Mouse (Mus musculus): ENCODE measurements around the gene Ndrg2. TPM values are rescaled to one million over a fixed set of nuclear protein-coding genes. Genes with fewer than 3 reads are reported as not detected.
A peak's percentile ranks its signal among the peaks of the same experiment; 100 is the strongest.

Ndrg2 gene
- polyA plus RNA-seq, 1 experiment from 2014 or later, result 92.7 TPM

GRCm38 (mm10) chr14:51904706-51905105 is 9.3 kb downstream of the Ndrg2 start:
- no peaks in the 10 kb centered on the region for H3K9me3 ChIP-seq
- H3K27me3 ChIP-seq (ENCODE audit: insufficient read depth, poor library complexity, severe bottlenecking), result peaks cover 4% of the 10 kb centered on the region; the same call in 1 of the 2 replicates
- 70% methylated on average over 7 of the region's 7 CpGs for whole genome bisulfite sequencing
- H3K27ac ChIP-seq, result no peak overlapping the region
- H3K4me1 ChIP-seq, result peaks cover 30% of the 10 kb centered on the region
- H3K36me3 ChIP-seq, result peaks cover 39% of the 10 kb centered on the region
- DNase-seq (ENCODE audit: low spot score), result no peak
- H3K4me3 ChIP-seq, result no peak overlapping the region

GRCm38 (mm10) chr14:51903782-51904181 is 10.2 kb downstream of the Ndrg2 start:
- peaks cover 29% of the 10 kb centered on the region for H3K36me3 ChIP-seq
- DNase-seq (ENCODE audit: low spot score), result no peak
- no peak overlapping the region for H3K4me3 ChIP-seq
- H3K9me3 ChIP-seq, result no peaks in the 10 kb centered on the region
- WGBS, result 86% methylated on average over 9 of the region's 9 CpGs
- H3K4me1 ChIP-seq, result peaks cover 30% of the 10 kb centered on the region
- H3K27me3 ChIP-seq (ENCODE audit: insufficient read depth, poor library complexity, severe bottlenecking), result peaks cover 4% of the 10 kb centered on the region; the same call in 1 of the 2 replicates
- H3K27ac ChIP-seq, result 0 out of 2 replicates have a peak overlapping the region, but pooled peaks have one; percentile 38

- 50% methylated on average over 9 of the region's 9 CpGs for WGBS
These were observed 10.9 kb downstream of the Ndrg2 start for GRCm38 (mm10) chr14:51902806-51903710.

GRCm38 (mm10) chr14:51899351-51899750 is 14.6 kb downstream of the Ndrg2 start:
- WGBS, result 90% methylated on average over 1 of the region's 1 CpGs
- H3K4me1 ChIP-seq, result peaks cover 10% of the 10 kb centered on the region
- H3K36me3 ChIP-seq, result no peaks in the 10 kb centered on the region
- no peak overlapping the region for H3K27ac ChIP-seq
- H3K4me3 ChIP-seq, result no peak overlapping the region
- H3K27me3 ChIP-seq (ENCODE audit: insufficient read depth, poor library complexity, severe bottlenecking), result no peaks in the 10 kb centered on the region
- DNase-seq (ENCODE audit: low spot score), result no peak
- no peaks in the 10 kb centered on the region for H3K9me3 ChIP-seq

More at GRCm38 (mm10) chr14:51902806-51903710, 10.9 kb downstream of the Ndrg2 start:
- peaks cover 30% of the 10 kb centered on the region for H3K4me1 ChIP-seq
- H3K27ac ChIP-seq, result 0 out of 2 replicates have a peak overlapping the region, but pooled peaks have one; percentile 38
- peak; percentile 87 for DNase-seq (ENCODE audit: low spot score)
- H3K4me3 ChIP-seq, result no peak overlapping the region
- peaks cover 22% of the 10 kb centered on the region for H3K36me3 ChIP-seq
- H3K27me3 ChIP-seq (ENCODE audit: insufficient read depth, poor library complexity, severe bottlenecking), result no peaks in the 10 kb centered on the region
- H3K9me3 ChIP-seq, result no peaks in the 10 kb centered on the region

GRCm38 (mm10) chr14:51896539-51897170 is 17.3 kb downstream of the Ndrg2 start:
- Histone ChIP-seq H3K4me1 (peaks cover 14% of the 10 kb centered on the region), H3K27me3 (ENCODE audit: insufficient read depth, poor library complexity, severe bottlenecking) (no peaks in the 10 kb centered on the region), H3K4me3 (no peak overlapping the region), H3K27ac (no peak overlapping the region), H3K36me3 (peaks cover 8% of the 10 kb centered on the region), H3K9me3 (no peaks in the 10 kb centered on the region)
- DNase-seq (ENCODE audit: low spot score), result no peak
- WGBS, result 77% methylated on average over 8 of the region's 8 CpGs

GRCm38 (mm10) chr14:51896019-51896418 is 17.9 kb downstream of the Ndrg2 start:
- Histone ChIP-seq H3K27me3 (ENCODE audit: insufficient read depth, poor library complexity, severe bottlenecking) (no peaks in the 10 kb centered on the region), H3K4me3 (no peak overlapping the region), H3K4me1 (peaks cover 14% of the 10 kb centered on the region), H3K36me3 (peaks cover 14% of the 10 kb centered on the region), H3K9me3 (no peaks in the 10 kb centered on the region), H3K27ac (no peak overlapping the region)
- WGBS, result 64% methylated on average over 6 of the region's 6 CpGs
- no peak for DNase-seq (ENCODE audit: low spot score)

GRCm38 (mm10) chr14:51895071-51895470 is 18.9 kb downstream of the Ndrg2 start:
- Histone ChIP-seq H3K9me3 (no peaks in the 10 kb centered on the region), H3K4me1 (peaks cover 14% of the 10 kb centered on the region), H3K27ac (no peak overlapping the region), H3K27me3 (ENCODE audit: insufficient read depth, poor library complexity, severe bottlenecking) (no peaks in the 10 kb centered on the region), H3K4me3 (no peak overlapping the region), H3K36me3 (peaks cover 24% of the 10 kb centered on the region)
- DNase-seq (ENCODE audit: low spot score), result no peak
- WGBS, result 76% methylated on average over 14 of the region's 14 CpGs

- Histone ChIP-seq H3K4me3 (no peak overlapping the region), H3K9me3 (no peaks in the 10 kb centered on the region), H3K36me3 (peaks cover 36% of the 10 kb centered on the region), H3K27me3 (ENCODE audit: insufficient read depth, poor library complexity, severe bottlenecking) (no peaks in the 10 kb centered on the region), H3K4me1 (peaks cover 14% of the 10 kb centered on the region), H3K27ac (no peak overlapping the region)
- 49% methylated on average over 3 of the region's 3 CpGs for WGBS
- no peak for DNase-seq (ENCODE audit: low spot score)
These were observed 20.1 kb downstream of the Ndrg2 start for GRCm38 (mm10) chr14:51893809-51894208.

- H3K27me3 ChIP-seq (ENCODE audit: insufficient read depth, poor library complexity, severe bottlenecking), result no peaks in the 10 kb centered on the region
- H3K36me3 ChIP-seq, result peaks cover 42% of the 10 kb centered on the region
- H3K4me1 ChIP-seq, result peaks cover 14% of the 10 kb centered on the region
- no peak for DNase-seq (ENCODE audit: low spot score)
- no peak overlapping the region for H3K27ac ChIP-seq
- no peaks in the 10 kb centered on the region for H3K9me3 ChIP-seq
- 18% methylated on average over 10 of the region's 10 CpGs for WGBS
- no peak overlapping the region for H3K4me3 ChIP-seq
These were observed 20.7 kb downstream of the Ndrg2 start for GRCm38 (mm10) chr14:51893094-51893794.

- Histone ChIP-seq H3K27me3 (ENCODE audit: insufficient read depth, poor library complexity, severe bottlenecking) (no peaks in the 10 kb centered on the region), H3K4me1 (peaks cover 14% of the 10 kb centered on the region), H3K9me3 (no peaks in the 10 kb centered on the region), H3K4me3 (no peak within 1 kb of the TSS), H3K27ac (no peak within 1 kb of the TSS), H3K36me3 (peaks cover 50% of the 10 kb centered on the region)
- no peak for DNase-seq (ENCODE audit: low spot score)
- 90% methylated on average over 9 of the region's 9 CpGs for WGBS
These were observed 21.6 kb downstream of the Ndrg2 start, which contains the start of gene Slc39a2 for GRCm38 (mm10) chr14:51892191-51892939. Gene Slc39a2, plus strand, starts transcription at chr14:51892889.

GRCm38 (mm10) chr14:51889833-51890232 is 24.1 kb downstream of the Ndrg2 start:
- Histone ChIP-seq H3K9me3 (no peaks in the 10 kb centered on the region), H3K4me1 (peaks cover 27% of the 10 kb centered on the region), H3K36me3 (peaks cover 62% of the 10 kb centered on the region), H3K4me3 (no peak overlapping the region), H3K27me3 (ENCODE audit: insufficient read depth, poor library complexity, severe bottlenecking) (no peaks in the 10 kb centered on the region), H3K27ac (no peak overlapping the region)
- no peak for DNase-seq (ENCODE audit: low spot score)
- 84% methylated on average over 6 of the region's 6 CpGs for WGBS

GRCm38 (mm10) chr14:51886051-51886450 is 27.9 kb downstream of the Ndrg2 start:
- Histone ChIP-seq H3K4me1 (peaks cover 12% of the 10 kb centered on the region), H3K9me3 (no peaks in the 10 kb centered on the region), H3K36me3 (peaks cover 48% of the 10 kb centered on the region), H3K4me3 (peak overlapping the region; percentile 85; the same call in 1 of the 2 replicates), H3K27me3 (ENCODE audit: insufficient read depth, poor library complexity, severe bottlenecking) (no peaks in the 10 kb centered on the region), H3K27ac (no peak overlapping the region)
- WGBS, result 67% methylated on average over 6 of the region's 6 CpGs
- no peak for DNase-seq (ENCODE audit: low spot score)

All from heart, embryonic 10.5 days (tissue).